Mouse (Mus musculus) thymus, adult 2 months (tissue): ENCODE measurements at regions not wholly inside any gene's neighbourhood (a gene's known extent, or its start where the extent isn't known, plus 50 kb on each side); places are given as distances from the start of the nearest gene placed in this dataset.

Experiments
- CTCF ChIP-seq: fragments of 200-500 bp; IDR thresholded peaks from 2 replicates; pipeline ENCODE4 v1.5.1; 2012; ENCODE audit warnings: mild to moderate bottlenecking, control low read depth, low read length, moderate library complexity, borderline replicate concordance; ENCODE audit not compliant: control insufficient read depth, poor library complexity, insufficient read depth; ENCODE audit errors: extremely low read depth
- POLR2A ChIP-seq: fragments of 200-500 bp; IDR thresholded peaks from 2 replicates; pipeline ENCODE4 v1.6.1; 2012; ENCODE audit warnings: mild to moderate bottlenecking, low read length, control low read depth, moderate library complexity; ENCODE audit not compliant: control insufficient read depth, poor library complexity, insufficient read depth; ENCODE audit errors: extremely low read depth

DNA sequence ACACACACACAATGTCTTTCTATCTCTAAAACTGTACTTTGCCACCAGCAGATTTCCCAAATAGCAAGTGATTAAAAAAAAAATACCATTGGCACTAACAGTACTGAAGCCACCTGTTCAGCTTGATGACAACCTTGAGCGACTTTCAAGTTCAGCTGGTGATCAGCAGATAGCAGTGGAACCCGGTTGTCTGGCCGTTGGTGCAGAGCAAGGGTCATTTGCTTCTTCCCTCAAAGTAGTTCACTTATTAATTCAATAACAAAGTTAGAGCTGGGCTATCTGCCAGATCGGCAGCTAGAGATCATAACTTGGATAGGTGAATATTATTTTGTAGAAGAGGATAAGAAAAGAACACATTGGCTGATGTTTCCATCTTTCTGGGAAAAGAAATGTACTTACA lies 180.5 kb downstream of the Rnd3 start:
- no peak for TF ChIP-seq CTCF
- no peak for TF ChIP-seq POLR2A
